Mouse (Mus musculus) bone marrow, adult 2 months (tissue): ENCODE data around the gene Pdcl. TPM values are rescaled to one million over a fixed set of nuclear protein-coding genes. Genes with fewer than 3 reads are reported as not detected.
A peak's percentile ranks its signal among the peaks of the same experiment; 100 is the strongest.

Experiments used
- H3K27ac ChIP-seq: fragments of 200-500 bp; 2 replicates; pipeline ENCODE4 v1.5.1; 2012; ENCODE audit warnings: low read depth, mild to moderate bottlenecking, control low read depth, inconsistent platforms, low read length; ENCODE audit not compliant: control insufficient read depth, poor library complexity, insufficient read depth
- H3K4me1 ChIP-seq: fragments of 200-500 bp; 2 replicates; pipeline ENCODE4 v1.6.1; 2011; ENCODE audit warnings: low read length; ENCODE audit not compliant: control insufficient read depth, insufficient read depth
- H3K4me3 ChIP-seq: fragments of 200-500 bp; replicated peaks from 2 replicates; pipeline ENCODE3; 2011; ENCODE audit warnings: mild to moderate bottlenecking, low read depth, low read length, control low read depth; ENCODE audit not compliant: control insufficient read depth
- CTCF ChIP-seq: fragments of 200-500 bp; IDR thresholded peaks from 2 replicates; pipeline ENCODE4 v1.5.1; 2011; ENCODE audit warnings: low read length, control low read depth; ENCODE audit not compliant: control insufficient read depth, insufficient read depth
- POLR2A ChIP-seq: fragments of 200-500 bp; IDR thresholded peaks from 2 replicates; pipeline ENCODE4 v1.6.1; 2011; ENCODE audit warnings: low read depth, mild to moderate bottlenecking, control low read depth, low read length, borderline replicate concordance; ENCODE audit not compliant: control insufficient read depth
- WGBS: fragments of 180-500 bp; shearing (Covaris S2); methylation state at CpG from one replicate; pipeline ENCODE4 v1.1.7; 2018; 5-methylcytosine and 5-hydroxymethylcytosine counted together
- polyA plus RNA-seq: library from polyadenylated mRNA; stranded (reverse); fragments of >200 nt; gene quantifications from 2 replicates; pipeline ENCODE4 v1.2.4, GENCODE M21; 2011; ENCODE audit warnings: low replicate concordance; ENCODE audit not compliant: missing spikeins, insufficient read depth, insufficient read length

Gene Pdcl
- polyA plus RNA-seq: 7.9 and 28.4 TPM in 2 replicates

- peak within 1 kb of the TSS; percentile 84 for H3K4me3 ChIP-seq
- peak within 1 kb of the TSS; percentile 98 for H3K27ac ChIP-seq
- TF ChIP-seq POLR2A (peak; percentile 59; the same call in 1 of the 2 replicates), CTCF (no peak)
- under 1% methylated on average over 42 of the region's 42 CpGs for WGBS
- H3K4me1 ChIP-seq: no peaks in the 10 kb centered on the region; the same call in 1 of the 2 replicates
Measured at GRCm38 (mm10) chr2:37358633-37359540, at the start of gene Pdcl. Gene Pdcl (minus strand): TSS chr2:37359332.

GRCm38 (mm10) chr2:37395539-37395938 is 36.4 kb upstream of the Pdcl start:
- no peaks in the 10 kb centered on the region for H3K4me1 ChIP-seq
- no peak overlapping the region for H3K27ac ChIP-seq
- WGBS: 9% methylated on average over 1 of the region's 1 CpGs
- TF ChIP-seq POLR2A (no peak), CTCF (no peak)
- no peak overlapping the region for H3K4me3 ChIP-seq

- no peak overlapping the region for H3K27ac ChIP-seq
- H3K4me3 ChIP-seq: no peak overlapping the region
- TF ChIP-seq CTCF: no peak
- no peak for TF ChIP-seq POLR2A
- H3K4me1 ChIP-seq: no peaks in the 10 kb centered on the region
- 92% methylated on average over 9 of the region's 9 CpGs for WGBS
Measured at GRCm38 (mm10) chr2:37382921-37383320, 23.8 kb upstream of the Pdcl start.

GRCm38 (mm10) chr2:37380189-37380588 is 21.1 kb upstream of the Pdcl start:
- no peak for TF ChIP-seq POLR2A
- peak; percentile 69 for TF ChIP-seq CTCF
- Histone ChIP-seq H3K4me1 (no peaks in the 10 kb centered on the region), H3K27ac (no peak overlapping the region), H3K4me3 (no peak overlapping the region)
- 51% methylated on average over 2 of the region's 2 CpGs for WGBS

- TF ChIP-seq POLR2A: no peak
- TF ChIP-seq CTCF: no peak
- Histone ChIP-seq H3K4me1 (no peaks in the 10 kb centered on the region), H3K4me3 (no peak overlapping the region), H3K27ac (no peak overlapping the region)
- 16% methylated on average over 1 of the region's 1 CpGs for WGBS
Measured at GRCm38 (mm10) chr2:37376018-37376417, 16.9 kb upstream of the Pdcl start.

- 64% methylated on average over 2 of the region's 2 CpGs for WGBS
- no peak for TF ChIP-seq POLR2A
- no peak for TF ChIP-seq CTCF
- Histone ChIP-seq H3K4me1 (no peaks in the 10 kb centered on the region), H3K27ac (no peak overlapping the region), H3K4me3 (no peak overlapping the region)
Measured at GRCm38 (mm10) chr2:37370651-37371050, 11.5 kb upstream of the Pdcl start.

- no peak for TF ChIP-seq CTCF
- TF ChIP-seq POLR2A: no peak
- Histone ChIP-seq H3K27ac (no peak overlapping the region), H3K4me3 (no peak overlapping the region)
Measured at GRCm38 (mm10) chr2:37359908-37360307, 776 bp upstream of the Pdcl start.

GRCm38 (mm10) chr2:37355571-37355970 is 3.6 kb downstream of the Pdcl start:
- no peak overlapping the region for H3K4me3 ChIP-seq
- H3K4me1 ChIP-seq: no peaks in the 10 kb centered on the region; the same call in 1 of the 2 replicates
- TF ChIP-seq POLR2A (no peak), CTCF (no peak)
- 94% methylated on average over 5 of the region's 5 CpGs for WGBS
- H3K27ac ChIP-seq: no peak overlapping the region

More at GRCm38 (mm10) chr2:37359908-37360307, 776 bp upstream of the Pdcl start:
- no peaks in the 10 kb centered on the region; the same call in 1 of the 2 replicates for H3K4me1 ChIP-seq
- 96% methylated on average over 2 of the region's 2 CpGs for WGBS

GRCm38 (mm10) chr2:37351671-37352070 is 7.5 kb downstream of the Pdcl start:
- no peak overlapping the region for H3K4me3 ChIP-seq
- WGBS: 79% methylated on average over 7 of the region's 7 CpGs
- no peaks in the 10 kb centered on the region for H3K4me1 ChIP-seq
- TF ChIP-seq POLR2A (no peak), CTCF (no peak)
- H3K27ac ChIP-seq: no peak overlapping the region
